Mouse (Mus musculus) heart, postnatal 0 days (tissue): Measurements from ENCODE around the gene Exoc1. TPM values are rescaled to one million over a fixed set of nuclear protein-coding genes. Genes with fewer than 3 reads are reported as not detected.

ENCODE experiments used
- ATAC-seq: fragments of 200-750 bp; cut with Nextera tagmentation; 2 replicates; pipeline ENCODE4 v1.8.0; 2017; ENCODE audit warnings: low read depth, moderate number of reproducible peaks, moderate library complexity; ENCODE audit not compliant: insufficient read depth
- DNase-seq: peaks from one replicate; pipeline ENCODE4 v3.0.0-alpha.2; 2016; ENCODE audit warnings: low spot score
- H3K27ac ChIP-seq: fragments of 300-500 bp; sonication (generic); 2 replicates; pipeline ENCODE4 v1.5.1; 2014; ENCODE audit warnings: low read depth, mild to moderate bottlenecking
- H3K27me3 ChIP-seq: fragments of 300-500 bp; sonication (generic); 2 replicates; pipeline ENCODE4 v1.6.1; 2014; ENCODE audit warnings: low read length, mixed read lengths; ENCODE audit not compliant: control insufficient read depth, insufficient read depth
- H3K36me3 ChIP-seq: fragments of 300-500 bp; sonication (generic); replicated peaks from 2 replicates; pipeline ENCODE4 v1.6.1; 2014; ENCODE audit warnings: low read length, mixed read lengths; ENCODE audit not compliant: control insufficient read depth, insufficient read depth
- H3K4me1 ChIP-seq: fragments of 300-500 bp; sonication (generic); 2 replicates; pipeline ENCODE4 v1.6.1; 2014; ENCODE audit warnings: antibody characterized with exemption; ENCODE audit not compliant: control insufficient read depth, insufficient read depth
- H3K4me2 ChIP-seq: fragments of 300-500 bp; sonication (generic); 2 replicates; pipeline ENCODE4 v1.6.1; 2014; ENCODE audit warnings: low read depth, mild to moderate bottlenecking, low read length, moderate library complexity
- H3K4me3 ChIP-seq: fragments of 300-500 bp; sonication (generic); 2 replicates; pipeline ENCODE4 v1.5.1; 2014; ENCODE audit warnings: low read depth, low read length
- H3K9ac ChIP-seq: fragments of 300-500 bp; sonication (generic); replicated peaks from 2 replicates; pipeline ENCODE4 v1.6.1; 2014; ENCODE audit warnings: low read depth, low read length, mixed read lengths
- H3K9me3 ChIP-seq: fragments of 300-500 bp; sonication (generic); replicated peaks from 2 replicates; pipeline ENCODE4 v1.6.1; 2016; ENCODE audit warnings: low read length; ENCODE audit not compliant: control insufficient read depth
- CTCF ChIP-seq: IDR thresholded peaks from 2 replicates; pipeline ENCODE4 v1.5.1; 2016; ENCODE audit warnings: antibody characterized with exemption, control low read depth, low read depth
- EP300 ChIP-seq: IDR thresholded peaks from 2 replicates; pipeline ENCODE4 v1.6.1; 2016; ENCODE audit warnings: antibody characterized with exemption, low read depth
- WGBS: fragments of 180-500 bp; shearing (Covaris S2); extraction: QIAGEN DNeasy Blood & Tissue Kit; methylation state at CpG from one replicate; pipeline ENCODE4 v1.1.7; 2014; 5-methylcytosine and 5-hydroxymethylcytosine counted together
- polyA plus RNA-seq: library from polyadenylated mRNA; unstranded; fragments of >200 nt; fragmentation: Nextera tagmentation; extraction: Ambion mirVana; gene quantifications from 2 replicates; pipeline ENCODE4 v1.2.1, GENCODE M21; 2015
- total RNA-seq: library from RNA; depleted of rRNA; stranded (reverse); fragments of >200 nt; gene quantifications from 2 replicates; pipeline ENCODE4 v1.2.3, GENCODE M21; 2014; ENCODE audit warnings: low replicate concordance; rRNA removed

Exoc1 gene
- total and polyA plus RNA-seq, 2 experiments from 2014 or later = 12.9 to 23.5 TPM

GRCm38 (mm10) chr5:76618750-76619149, 89.6 kb downstream of the Exoc1 start:
- 88% methylated on average over 7 of the region's 7 CpGs for WGBS
- Histone ChIP-seq H3K4me1 (no peaks in the 10 kb centered on the region), H3K36me3 (peaks cover 71% of the 10 kb centered on the region)

More at GRCm38 (mm10) chr5:76618750-76619149, 89.6 kb downstream of the Exoc1 start:
- H3K4me3 ChIP-seq = no peak overlapping the region
- H3K27me3 ChIP-seq = no peaks in the 10 kb centered on the region
- no peak for DNase-seq
- H3K27ac ChIP-seq = no peak overlapping the region
- H3K9me3 ChIP-seq = no peaks in the 10 kb centered on the region
- no peak overlapping the region for H3K9ac ChIP-seq
- no peak for ATAC-seq
- no peak overlapping the region for H3K4me2 ChIP-seq
- TF ChIP-seq CTCF (no peak), EP300 (no peak)

Other genes starting within 250 kb of the Exoc1 start
- gene Clock, start 224.5 kb upstream of the Exoc1 start, total RNA-seq = 25.0 and 29.3 TPM in 2 replicates
- 6.2 and 8.2 TPM in 2 replicates for gene Clock, start 224.5 kb upstream of the Exoc1 start, polyA plus RNA-seq
- not detected in 2 replicates for gene Pdcl2, start 198.2 kb upstream of the Exoc1 start, total RNA-seq
- gene Pdcl2, start 198.2 kb upstream of the Exoc1 start, polyA plus RNA-seq = not detected in 2 replicates
- not detected in 2 replicates for gene Nmu, start 165.5 kb upstream of the Exoc1 start, total RNA-seq
- not detected in 2 replicates for gene Nmu, start 165.5 kb upstream of the Exoc1 start, polyA plus RNA-seq
- not detected in 2 replicates for gene Gm7271, start 45.3 kb upstream of the Exoc1 start, total RNA-seq
- gene Gm7271, start 45.3 kb upstream of the Exoc1 start, polyA plus RNA-seq = not detected in 2 replicates
- gene Cep135, start 59.4 kb downstream of the Exoc1 start, total RNA-seq = 1.9 and 4.7 TPM in 2 replicates
- 2.0 TPM in 2 replicates for gene Cep135, start 59.4 kb downstream of the Exoc1 start, polyA plus RNA-seq
- gene C530008M17Rik, start 127.2 kb downstream of the Exoc1 start, total RNA-seq = 7.3 and 20.1 TPM in 2 replicates
- 18.8 and 20.6 TPM in 2 replicates for gene C530008M17Rik, start 127.2 kb downstream of the Exoc1 start, polyA plus RNA-seq